Mouse (Mus musculus): ENCODE measurements at regions not wholly inside any gene's neighbourhood (a gene's known extent, or its start where the extent isn't known, plus 50 kb on each side); places are given as distances from the start of the nearest gene placed in this dataset.
A peak's percentile ranks its signal among the peaks of the same experiment; 100 is the strongest.

- peak; percentile 72 for DNase-seq
Observed at GRCm38 (mm10) chr3:14381421-14381992, 99.0 kb upstream of the Slc7a12 start.

- no peak for DNase-seq
Observed at GRCm38 (mm10) chr3:14390656-14391055, 89.8 kb upstream of the Slc7a12 start.

- DNase-seq = no peak
Observed at GRCm38 (mm10) chr3:14398676-14399075, 81.8 kb upstream of the Slc7a12 start.

- DNase-seq = no peak
Observed at GRCm38 (mm10) chr3:14408435-14409125, 71.9 kb upstream of the Slc7a12 start.

Data from retina, postnatal 1 day (tissue).